Mouse (Mus musculus) inflammation-experienced regulatory T-cells, adult 16 weeks (primary cell): ENCODE measurements around the gene Olfr62. TPM values are rescaled to one million over a fixed set of nuclear protein-coding genes. Genes with fewer than 3 reads are reported as not detected.

Experiments
- polyA plus RNA-seq: library from polyadenylated mRNA; unstranded; fragments of 100-300 nt; shearing (Covaris generic); gene quantifications from one replicate; pipeline ENCODE4 v1.2.1, GENCODE M21; 2017

Gene Olfr62
- not detected for polyA plus RNA-seq

GRCm38 (mm10) chr4:118658652-118659051, at the start of gene Olfr62:
TSS of gene Olfr62 (plus strand) at chr4:118658952.

GRCm38 (mm10) chr4:118620279-118620966, 38.3 kb upstream of the Olfr62 start, which contains the start of the genes Cfap57 and Ebna1bp2:
TSS of gene Cfap57 (minus strand) at chr4:118620777.
TSS of gene Ebna1bp2 (plus strand) at chr4:118620799.

DNA sequence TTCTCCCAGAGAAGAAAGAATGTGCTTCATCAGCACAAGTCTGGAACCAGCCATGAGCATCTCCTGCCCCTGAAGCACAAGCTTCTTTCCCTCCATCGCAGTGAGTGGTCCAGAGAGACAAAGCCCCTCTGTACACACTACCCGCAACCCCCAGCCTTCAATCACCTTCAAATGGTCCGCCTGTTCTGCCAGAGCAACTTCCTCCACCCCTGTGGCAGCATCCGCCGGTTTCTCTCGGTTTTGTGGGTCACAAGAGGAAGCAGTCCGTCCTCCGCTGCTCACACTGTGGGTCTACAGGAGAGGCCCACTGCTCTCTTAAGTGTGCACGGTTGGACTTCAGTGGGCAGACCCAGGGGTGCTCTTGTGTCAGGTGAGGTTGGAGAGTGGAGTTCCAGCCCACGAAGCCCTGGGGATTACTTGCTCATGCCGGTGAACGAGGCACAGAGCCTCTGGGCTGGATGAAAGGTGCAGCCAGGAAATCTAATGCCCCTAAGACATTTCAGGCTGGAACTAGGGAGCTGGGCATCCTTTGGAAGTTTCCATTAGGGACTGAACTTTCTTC, 33.7 kb downstream of the Olfr62 start, which contains the start of gene Olfr1342:
Olfr1342 (minus strand) TSS at position 345 of the 562 bp plus-strand sequence.

DNA sequence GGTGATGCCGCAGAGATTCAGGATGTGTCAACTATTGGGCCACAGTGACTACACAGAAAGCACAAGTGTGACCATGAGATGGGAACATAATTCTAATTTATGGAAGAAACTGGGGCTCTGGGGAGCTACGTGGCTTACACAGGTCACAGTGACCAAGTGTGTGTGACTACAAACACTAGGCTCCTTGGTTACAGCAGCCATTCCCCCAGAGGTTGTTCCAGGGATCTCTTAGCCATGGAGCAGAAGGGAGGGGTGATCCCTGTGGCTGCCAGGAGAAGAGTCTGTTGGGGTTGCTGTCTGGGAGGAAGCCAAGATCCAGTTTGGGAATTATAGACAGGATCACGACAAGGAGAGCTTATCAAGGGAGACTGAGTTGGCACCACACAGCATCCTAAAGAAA, 44.5 kb downstream of the Olfr62 start, which contains the start of gene Olfr1341:
Olfr1341 (plus strand) TSS at position 301 of the 400 bp plus-strand sequence.

Other genes with a start within 250 kb of the Olfr62 start
- 17.5 TPM for gene Szt2, start 249.7 kb upstream of the Olfr62 start, polyA plus RNA-seq
- 125 TPM for gene Med8, start 249.6 kb upstream of the Olfr62 start, polyA plus RNA-seq
- gene Elovl1, start 230.9 kb upstream of the Olfr62 start, polyA plus RNA-seq, result 187 TPM
- 19.7 TPM for gene Cdc20, start 221.6 kb upstream of the Olfr62 start, polyA plus RNA-seq
- gene Mpl, start 201.4 kb upstream of the Olfr62 start, polyA plus RNA-seq, result not detected
- gene Tie1, start 168.9 kb upstream of the Olfr62 start, polyA plus RNA-seq, result not detected
- not detected for gene 2610528J11Rik, start 132.0 kb upstream of the Olfr62 start, polyA plus RNA-seq
- gene Tmem125, start 114.9 kb upstream of the Olfr62 start, polyA plus RNA-seq, result not detected
- gene Cfap57, start 38.2 kb upstream of the Olfr62 start, polyA plus RNA-seq, result not detected
- gene Ebna1bp2, start 38.2 kb upstream of the Olfr62 start, polyA plus RNA-seq, result 183 TPM
- not detected for gene Olfr1342, start 33.8 kb downstream of the Olfr62 start, polyA plus RNA-seq
- gene Olfr1341, start 44.6 kb downstream of the Olfr62 start, polyA plus RNA-seq, result not detected
- not detected for gene Olfr1340, start 61.2 kb downstream of the Olfr62 start, polyA plus RNA-seq
- not detected for gene Olfr1339, start 73.2 kb downstream of the Olfr62 start, polyA plus RNA-seq
- not detected for gene Olfr1338, start 99.8 kb downstream of the Olfr62 start, polyA plus RNA-seq
- gene Olfr1337, start 123.6 kb downstream of the Olfr62 start, polyA plus RNA-seq, result not detected
- gene Olfr1335, start 151.0 kb downstream of the Olfr62 start, polyA plus RNA-seq, result not detected
- not detected for gene Olfr1333, start 177.3 kb downstream of the Olfr62 start, polyA plus RNA-seq
- gene Olfr1331, start 205.7 kb downstream of the Olfr62 start, polyA plus RNA-seq, result not detected
- gene Olfr1330, start 229.6 kb downstream of the Olfr62 start, polyA plus RNA-seq, result 0.06 TPM